Mouse (Mus musculus): ENCODE data around the gene Faim2.

The Faim2 gene

DNA sequence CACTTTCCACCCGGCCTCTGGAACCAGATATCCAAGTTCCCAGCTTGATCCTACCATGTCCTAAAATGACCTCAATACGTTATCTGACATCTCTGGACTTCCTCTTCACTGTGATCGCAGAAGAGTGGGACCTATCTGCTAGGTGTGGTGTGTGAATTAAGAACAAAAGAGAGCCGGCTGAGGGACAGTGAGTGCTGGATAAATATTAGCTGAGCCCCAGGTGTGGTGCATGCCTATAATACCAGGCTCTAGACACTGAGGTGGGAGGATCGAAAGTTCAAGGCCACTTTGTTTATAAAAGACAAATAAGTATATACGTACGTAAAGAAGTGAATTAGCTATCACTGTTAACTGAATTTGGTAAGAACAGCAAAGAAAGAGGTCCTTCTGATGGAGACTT, 18.1 kb downstream of the Faim2 start:
- DNase-seq (ENCODE audit: low read depth), result no peak

DNA sequence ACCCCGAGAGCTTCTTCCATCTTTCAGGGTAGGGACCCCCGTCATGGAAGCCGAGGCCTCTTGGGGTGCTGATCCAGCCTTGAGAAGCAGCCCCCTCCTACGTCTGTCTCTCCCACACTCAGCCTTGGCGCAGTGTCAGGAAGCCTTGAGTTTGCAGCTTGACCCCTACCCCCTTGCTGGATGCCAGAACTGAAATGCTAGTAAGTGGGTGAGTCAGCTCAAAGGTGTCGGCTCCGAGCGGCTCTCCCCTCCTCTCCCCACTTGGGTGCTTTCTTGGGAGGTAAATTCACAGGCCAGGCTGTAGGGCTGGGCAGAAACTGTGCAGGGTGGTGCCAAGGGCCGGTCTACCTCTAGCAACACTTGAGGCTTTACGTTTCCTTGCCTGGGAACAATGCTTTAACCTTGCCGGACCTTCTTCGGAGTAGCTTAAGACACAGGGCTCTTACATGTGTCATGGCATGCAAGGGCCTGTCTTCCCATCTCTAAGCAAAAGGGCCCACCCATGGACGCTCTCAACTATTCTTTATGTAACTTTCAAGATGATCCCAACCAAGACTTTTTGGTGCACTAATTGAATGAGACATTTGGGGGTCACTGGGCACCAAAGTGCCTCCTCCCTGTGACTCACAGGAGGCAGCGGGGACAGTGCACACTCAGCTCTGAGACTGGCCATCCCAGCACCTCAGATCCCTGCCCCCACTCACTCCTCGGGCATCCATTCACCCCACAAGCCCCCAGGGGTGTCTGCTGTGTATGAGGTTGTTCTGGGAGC, 22.5 kb downstream of the Faim2 start:
- DNase-seq (ENCODE audit: low read depth), result peak; percentile 39

DNA sequence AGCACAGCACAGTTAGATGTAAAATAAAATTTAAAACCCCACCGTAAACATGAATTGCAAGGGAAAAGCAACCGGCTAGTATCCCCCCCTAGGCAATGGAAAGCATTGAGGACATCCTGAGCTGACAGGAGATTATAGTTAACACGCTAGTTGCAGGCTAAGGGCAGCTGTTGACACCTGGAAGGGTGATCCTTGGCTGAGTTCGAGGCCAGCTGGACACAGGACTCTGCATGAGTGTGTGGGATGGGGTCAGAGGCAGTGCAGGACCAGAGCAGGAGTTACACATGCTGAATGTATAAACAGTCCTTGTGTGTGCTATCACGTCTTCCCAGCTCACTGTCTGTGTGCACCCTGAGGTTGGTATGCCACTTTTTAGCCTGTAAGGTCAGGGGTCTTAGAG, 24.7 kb downstream of the Faim2 start:
- no peak for DNase-seq (ENCODE audit: low read depth)

DNA sequence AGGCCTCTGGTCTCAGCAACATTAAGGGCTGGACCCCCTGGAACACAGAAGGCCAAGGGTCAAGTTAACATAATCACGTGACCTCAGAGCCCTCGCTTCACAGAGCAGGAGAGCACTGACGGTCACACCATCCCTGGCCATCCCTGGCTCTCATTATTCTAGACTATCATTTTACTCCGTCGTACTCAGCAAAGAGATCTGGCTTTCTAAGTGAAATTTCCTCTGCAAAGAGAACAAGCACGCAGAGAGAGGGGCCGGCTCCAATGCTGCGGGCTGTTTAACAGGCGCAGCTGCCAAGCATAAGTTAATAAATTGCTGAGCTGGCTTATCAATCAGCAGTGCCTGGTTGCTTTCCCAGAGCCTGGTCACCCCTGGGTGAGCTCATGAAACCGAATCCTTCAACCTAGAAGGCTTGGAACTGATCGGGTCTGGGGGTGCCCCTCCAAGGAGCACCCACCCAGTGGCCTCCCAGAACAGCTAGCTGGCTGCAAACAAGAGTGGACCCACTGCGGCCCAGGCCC, 25.6 kb downstream of the Faim2 start:
- DNase-seq (ENCODE audit: low read depth), result peak; percentile 31

DNA sequence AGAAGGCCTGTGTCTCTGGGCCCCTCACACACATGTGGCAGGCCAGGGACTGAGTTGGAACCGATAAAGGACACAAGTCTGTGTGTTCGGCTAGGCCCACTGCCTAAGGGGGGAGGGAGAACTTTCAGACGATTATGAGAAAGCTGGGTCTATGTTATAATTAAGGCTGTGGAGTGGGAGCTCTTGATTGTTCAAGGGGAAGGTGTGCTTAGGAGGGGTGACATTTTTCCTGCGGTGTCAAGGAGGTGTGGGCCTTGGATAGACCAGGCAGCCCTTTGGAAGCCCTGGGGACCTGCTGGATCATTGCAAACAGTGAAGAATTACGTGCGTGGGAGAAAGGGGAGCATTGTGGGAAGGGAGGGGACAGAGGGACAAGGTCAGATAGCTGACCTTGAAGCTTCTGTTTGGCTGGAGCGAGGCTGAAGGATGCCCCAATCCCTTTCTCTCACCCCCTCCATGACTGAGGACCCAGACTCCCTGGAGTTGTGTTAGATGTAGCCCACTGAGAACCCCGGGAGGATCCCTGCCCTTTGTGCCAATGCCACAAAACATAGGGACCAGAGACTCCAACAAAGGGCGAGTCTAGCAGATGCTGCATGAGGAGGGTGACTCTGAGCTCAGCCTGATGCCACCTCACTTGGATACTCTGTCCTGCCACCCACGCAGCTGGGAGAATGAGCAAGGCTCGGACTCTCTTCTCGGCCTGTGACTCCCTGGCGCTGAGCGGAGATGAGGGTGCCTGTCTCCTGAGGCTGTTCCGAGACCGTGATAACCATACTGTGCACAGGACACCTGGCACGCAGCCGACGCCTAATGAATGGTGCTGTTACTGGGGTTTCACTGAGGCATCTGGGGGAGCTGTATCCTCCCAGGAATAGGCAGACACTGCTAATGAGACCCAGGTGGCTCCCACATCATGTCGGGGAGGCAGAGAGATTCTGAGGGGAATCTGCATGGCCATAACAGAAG, 26.4 kb downstream of the Faim2 start:
- no peak for DNase-seq (ENCODE audit: low read depth)

DNA sequence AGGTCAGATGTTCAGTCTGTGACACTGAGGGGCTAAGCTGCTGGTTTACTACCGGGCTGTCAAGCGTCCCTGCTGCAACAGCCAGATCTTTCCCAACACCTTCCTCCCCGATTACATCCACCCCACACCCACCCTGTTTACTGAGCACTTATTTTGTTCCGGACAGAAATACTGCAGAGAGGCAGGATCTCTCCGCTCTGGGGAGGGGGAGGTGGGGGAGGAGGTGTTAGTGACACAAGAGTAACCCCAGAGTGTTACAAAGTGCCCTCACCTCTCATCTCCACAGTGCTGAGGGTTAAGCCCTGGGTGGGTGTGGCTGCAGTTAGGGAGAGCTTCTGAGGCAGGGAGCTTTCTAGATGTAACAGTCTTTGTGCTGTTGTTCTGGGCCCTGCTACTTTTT, 27.6 kb downstream of the Faim2 start:
- no peak for DNase-seq (ENCODE audit: low read depth)

DNA sequence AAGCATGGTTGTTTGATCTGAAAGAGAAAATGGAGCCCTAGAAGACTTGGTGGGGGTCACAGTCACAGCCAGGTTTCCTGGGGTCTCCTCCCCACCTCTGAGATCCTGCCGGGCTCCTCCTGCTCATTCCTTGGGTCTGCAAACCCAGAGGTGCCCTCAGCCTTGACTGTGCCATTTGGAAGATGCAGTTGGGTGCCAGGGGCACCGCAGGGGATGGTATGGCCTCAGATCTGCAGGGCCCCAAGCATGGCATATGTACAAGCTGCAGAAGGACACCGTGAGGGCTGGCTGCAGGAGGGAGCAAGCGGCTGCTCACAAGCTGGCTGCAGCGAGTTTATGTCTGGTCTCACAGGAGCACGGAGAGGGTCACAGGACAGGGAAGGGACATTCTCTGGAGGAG, 28.2 kb downstream of the Faim2 start:
- no peak for DNase-seq (ENCODE audit: low read depth)

DNA sequence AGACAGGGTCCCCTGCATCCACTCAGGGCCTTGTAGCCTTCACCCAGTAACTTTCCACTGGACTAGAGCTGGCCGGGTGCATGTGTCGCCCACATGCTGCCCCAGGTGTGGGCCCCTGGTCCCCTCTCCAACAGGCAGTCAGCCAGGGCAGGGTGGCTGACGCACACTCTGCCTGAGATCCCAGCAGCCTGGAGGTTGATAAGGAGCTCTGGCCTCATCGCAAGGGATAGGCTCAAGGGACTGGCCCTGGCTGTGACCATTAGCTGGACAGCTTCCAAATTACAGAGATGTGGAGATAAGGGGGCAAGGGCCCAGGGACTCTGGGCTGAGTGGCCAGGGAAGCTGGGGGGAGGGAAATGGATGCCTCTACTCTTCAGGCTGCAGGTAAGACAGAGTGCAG, 29.2 kb downstream of the Faim2 start:
- no peak for DNase-seq (ENCODE audit: low read depth)

DNA sequence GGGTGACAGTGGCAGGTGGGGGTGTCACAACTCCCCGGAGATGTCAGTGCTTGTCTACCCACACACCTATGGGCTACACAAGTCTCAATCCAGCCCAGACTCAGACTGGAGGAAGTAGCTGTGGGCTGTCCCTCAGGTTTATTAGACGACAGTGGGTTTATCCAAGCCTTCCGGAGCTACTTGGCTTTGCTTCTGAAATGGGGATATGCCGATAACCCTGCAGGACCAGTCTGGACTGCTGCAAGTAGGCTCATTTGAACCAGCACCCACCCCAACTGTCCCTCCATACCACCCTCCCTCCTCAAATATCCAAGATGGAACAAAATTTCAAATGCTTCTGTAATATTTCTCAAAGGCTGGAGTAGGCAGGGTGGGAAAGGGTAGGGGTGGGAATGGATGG, 29.6 kb downstream of the Faim2 start:
- no peak for DNase-seq (ENCODE audit: low read depth)

DNA sequence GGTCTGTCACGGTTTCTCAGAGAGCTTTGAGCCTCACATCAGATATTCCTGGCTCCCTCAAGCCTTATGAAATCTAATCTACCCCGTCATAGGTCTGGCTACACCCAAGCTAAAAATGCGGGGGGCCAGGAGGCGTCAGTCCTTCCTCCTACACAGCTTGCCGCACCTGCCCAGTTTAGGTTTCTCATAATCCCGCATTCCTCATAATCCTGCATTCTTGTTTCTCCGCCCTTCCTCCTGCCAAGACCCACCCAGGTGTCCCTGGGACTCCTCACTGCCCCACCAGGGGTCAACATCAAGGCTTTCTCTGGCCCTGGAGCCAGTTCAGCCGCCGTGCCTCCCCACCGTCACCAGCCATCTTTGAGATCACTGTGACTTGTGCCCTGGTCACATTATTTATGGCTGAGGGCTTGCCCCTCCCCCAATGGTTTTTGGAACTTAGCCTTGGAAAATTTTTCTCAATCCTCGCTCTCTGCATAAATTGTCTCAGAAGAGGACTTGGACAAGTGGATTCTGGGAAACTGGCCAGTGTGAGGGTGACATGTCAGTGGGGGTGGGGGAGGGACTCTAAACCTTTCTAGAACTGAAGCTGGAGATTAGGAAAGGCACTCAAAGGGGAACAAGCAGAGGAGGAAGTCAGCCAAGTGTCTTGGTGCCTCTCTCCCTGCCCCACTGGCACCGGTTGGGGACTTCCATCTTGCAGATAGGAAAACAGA, 30.3 kb downstream of the Faim2 start:
- DNase-seq (ENCODE audit: low read depth), result peak; percentile 44

DNA sequence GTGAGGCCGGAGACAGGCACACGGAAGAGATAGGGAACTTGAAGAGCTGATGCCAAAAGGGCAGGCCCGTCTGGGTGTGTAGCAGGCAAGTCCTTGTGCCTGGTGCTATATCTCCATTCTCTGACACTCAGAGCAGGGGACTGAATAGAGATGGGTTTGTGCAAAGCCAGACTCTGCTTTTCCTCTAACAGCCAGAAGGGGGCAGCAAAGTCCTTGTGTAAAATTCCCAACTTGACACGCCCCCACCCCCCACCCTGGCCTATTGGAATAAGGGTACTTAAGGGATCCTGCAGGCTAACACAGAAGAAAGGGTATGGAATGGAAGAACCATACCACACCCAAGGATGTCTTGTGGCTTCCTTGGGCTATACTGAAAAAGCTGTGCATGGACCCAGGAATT, 30.9 kb downstream of the Faim2 start:
- DNase-seq (ENCODE audit: low read depth), result peak; percentile 36

DNA sequence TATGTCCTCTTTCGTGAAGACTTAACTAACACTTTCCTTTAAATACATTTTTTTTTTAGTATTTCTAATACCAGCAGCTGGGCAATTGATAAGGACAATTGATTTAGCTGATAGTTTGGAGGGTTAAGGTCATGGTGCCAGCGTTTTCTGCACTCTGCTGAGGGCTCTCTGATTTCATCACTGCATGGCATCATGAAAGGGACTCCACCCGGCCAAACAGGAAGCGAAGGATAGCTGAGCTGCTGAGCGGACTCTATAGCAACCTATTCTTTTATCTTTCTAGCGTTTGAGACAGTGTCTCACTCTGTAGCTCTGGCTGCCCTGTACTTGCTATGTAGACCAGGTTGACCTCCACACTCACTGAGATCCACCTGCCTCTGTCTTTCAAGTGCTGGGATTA, 43.2 kb downstream of the Faim2 start:
- DNase-seq (ENCODE audit: low read depth), result no peak

DNA sequence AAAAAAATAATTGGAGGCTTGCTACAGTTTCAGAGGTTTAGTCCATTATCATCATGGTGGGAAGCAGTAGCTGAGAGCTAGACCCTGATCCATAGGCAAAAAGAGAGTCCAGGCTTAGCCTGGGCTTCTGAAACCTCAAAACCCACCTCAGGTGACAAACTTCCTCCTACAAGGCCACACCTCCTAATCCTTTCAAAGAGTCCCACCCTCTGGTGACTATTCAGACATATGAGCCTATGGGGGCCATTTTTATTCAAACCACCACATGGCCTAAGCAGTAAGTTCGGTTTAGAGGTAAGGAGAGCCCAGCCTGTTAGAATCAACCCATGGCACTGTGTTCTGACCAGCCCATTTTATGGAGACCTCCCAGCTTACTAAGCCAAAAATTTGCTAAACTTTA, 52.2 kb downstream of the Faim2 start:
- DNase-seq (ENCODE audit: low read depth), result no peak

DNA sequence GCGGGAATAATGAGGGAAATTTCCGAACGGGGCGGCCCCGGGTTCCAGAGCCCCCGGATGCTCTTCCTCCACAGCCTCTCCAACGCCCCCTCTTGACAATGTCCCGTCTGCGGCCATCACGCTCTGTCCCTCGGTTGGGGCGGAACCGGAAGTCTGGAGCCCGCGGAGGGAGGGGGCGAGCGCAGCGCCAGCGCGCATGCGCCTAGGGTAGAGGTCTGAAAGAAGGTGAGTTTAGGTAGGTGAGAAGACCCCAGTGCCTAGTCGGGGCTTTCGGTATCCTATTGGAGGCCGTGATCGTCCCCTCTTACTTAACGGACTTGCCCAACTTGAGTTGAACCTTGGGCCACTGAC, 53.4 kb downstream of the Faim2 start, which contains the start of gene Bcdin3d:
Gene Bcdin3d, minus strand, starts transcription at position 155 of the 351 bp plus-strand sequence.
- DNase-seq (ENCODE audit: low read depth), result no peak

DNA sequence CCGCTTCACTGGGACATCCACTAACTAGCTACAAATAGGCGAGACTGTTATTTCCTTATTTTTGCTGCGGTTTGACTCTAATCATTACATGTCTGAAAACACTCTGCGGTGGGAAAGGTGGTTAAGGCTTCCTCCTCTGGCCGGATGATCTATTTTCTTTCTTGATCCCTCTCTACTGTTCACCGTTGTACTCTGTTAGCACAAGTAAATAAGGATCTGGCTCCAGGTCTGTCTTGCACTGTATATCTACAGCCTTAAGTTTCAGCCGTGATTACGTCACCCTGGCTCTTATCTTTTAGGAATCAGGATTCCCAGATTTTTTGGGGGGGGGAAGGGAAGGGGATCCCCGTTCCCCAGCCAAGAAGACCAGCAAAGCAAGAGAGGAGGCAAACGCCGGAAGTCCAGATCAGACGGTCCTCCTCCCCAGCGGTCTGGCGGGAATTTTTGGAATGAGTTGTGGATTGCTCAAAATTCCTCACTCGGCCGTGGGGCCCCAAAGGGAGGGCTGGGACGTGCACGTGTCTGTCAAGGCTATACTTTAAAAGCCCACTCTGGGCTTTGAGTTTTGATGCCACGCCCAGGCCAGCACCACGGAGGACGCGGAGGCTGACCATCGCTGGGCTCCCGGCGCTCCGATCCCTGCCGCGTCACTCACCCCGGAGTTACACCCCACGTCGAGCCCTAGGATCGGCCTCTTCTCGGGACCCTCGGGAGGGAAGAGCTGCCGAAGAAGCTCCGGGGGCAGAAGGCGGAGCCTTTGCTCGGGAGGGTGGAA, 54.0 kb downstream of the Faim2 start:
- DNase-seq (ENCODE audit: low read depth), result peak; percentile 64

DNA sequence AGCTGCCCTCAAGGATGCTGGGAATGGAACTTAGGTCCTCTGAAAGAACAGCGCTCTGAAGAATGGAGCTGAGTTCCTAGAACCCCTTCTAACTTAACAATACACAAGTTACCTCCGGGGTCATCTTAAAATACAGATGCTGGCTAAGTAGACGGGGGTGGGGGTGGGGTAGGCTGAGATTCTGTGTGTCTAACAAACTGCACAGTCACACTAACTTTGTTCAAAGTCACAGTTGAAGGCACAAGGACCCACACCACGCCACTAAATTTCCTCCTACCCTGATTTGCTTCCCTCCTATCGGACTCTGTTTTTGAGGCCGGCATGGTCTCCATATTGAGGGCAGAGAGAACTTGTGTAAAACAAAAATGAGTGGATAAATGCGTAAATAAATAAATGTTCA, 55.0 kb downstream of the Faim2 start:
- DNase-seq (ENCODE audit: low read depth), result no peak

DNA sequence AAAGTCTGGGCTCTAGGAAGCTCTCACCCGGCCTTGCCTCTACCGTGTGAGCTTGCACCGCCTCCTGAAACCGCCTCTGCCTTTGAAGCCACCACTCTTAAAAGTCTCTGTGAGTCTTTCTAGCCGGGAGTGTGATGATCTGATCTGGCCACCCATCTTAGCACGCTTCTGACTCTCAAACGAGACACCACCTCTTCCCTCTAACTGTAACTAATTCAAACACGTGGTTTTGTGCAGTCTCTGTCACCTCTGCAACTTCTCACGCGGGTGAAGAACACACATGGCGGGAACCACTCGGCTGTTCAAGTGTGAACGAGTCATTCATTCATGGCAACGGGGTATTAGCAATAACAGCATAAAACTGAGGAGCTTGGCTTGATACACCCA, 56.3 kb downstream of the Faim2 start:
- no peak for DNase-seq (ENCODE audit: low read depth)

DNA sequence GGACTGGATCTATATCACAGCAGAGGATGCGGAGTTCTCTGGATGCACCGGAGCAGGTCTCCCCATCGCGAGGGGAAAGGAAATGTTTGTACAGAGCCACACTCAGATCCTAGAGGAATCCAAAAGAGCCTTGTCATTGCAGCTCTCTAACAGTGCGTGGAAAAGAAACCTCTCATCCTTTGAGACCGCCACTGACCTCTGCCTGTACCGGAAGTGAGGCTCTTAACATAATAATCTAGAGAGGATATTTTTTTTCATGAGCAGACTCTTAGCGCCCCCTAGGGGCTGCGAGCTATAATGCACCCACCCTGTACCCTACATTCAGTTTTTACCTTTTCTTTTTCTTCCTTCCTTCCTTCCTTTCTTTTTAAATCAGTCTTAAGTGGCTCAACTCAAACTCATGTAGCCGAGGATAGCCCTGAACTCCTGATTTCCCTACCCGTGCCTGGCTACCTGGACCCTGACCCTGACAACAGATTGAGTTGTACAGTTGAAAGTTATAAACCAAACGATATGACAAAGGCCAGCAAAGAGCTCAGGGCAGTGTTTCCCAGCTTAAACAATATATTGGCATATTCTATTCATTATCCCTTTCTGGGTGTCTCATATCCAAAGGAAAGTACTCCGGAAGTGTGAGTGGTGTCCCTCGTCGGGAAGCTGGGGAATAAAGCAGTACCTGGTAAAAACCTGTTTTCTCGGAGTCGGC, 56.8 kb downstream of the Faim2 start:
- DNase-seq (ENCODE audit: low read depth), result no peak

DNA sequence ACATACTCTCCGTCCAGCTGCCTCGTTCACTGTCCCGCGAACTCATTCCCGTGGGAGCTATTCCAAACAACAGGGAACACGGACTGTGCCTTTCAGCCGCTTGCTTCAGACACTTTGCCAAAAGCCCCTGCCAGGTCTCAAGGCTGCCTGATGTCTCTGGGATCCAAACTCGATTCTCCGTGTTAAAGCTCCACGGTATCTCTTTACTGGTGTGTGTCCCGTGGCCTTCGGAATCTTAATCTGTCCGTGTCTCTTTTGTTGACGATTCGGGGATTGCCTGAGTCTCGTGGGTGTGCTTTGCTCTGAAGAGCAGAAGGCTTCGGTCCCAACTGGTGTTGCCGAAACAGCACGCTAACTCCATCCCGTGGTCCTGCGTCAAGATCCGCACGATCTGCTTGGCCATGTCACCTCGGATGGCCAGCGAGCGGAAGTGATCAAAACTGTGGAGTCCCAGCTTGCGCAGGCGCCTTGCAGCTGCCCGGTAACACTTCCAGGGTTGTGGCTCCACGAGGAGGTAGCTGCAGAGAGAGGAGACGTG, 57.7 kb downstream of the Faim2 start:
- no peak for DNase-seq (ENCODE audit: low read depth)

DNA sequence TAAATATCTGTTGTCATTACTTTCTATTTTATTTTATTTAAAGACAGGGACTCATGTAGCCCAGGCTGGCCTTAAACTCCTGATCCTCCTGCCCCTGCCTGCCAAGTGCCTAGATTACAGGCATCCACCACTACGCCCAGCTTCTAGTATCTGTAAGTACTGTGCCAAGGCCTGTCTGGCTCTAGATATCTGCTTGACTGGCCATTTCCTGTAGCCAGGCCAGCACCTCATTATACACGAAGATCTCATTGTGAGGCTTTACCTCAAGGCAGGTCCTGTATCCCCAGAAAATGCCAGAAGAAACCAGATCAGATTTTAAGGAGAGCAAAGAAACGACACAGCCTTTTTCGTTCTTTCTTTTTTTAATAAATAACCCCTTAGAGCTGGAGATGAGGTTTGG, 58.2 kb downstream of the Faim2 start:
- no peak for DNase-seq (ENCODE audit: low read depth)

DNA sequence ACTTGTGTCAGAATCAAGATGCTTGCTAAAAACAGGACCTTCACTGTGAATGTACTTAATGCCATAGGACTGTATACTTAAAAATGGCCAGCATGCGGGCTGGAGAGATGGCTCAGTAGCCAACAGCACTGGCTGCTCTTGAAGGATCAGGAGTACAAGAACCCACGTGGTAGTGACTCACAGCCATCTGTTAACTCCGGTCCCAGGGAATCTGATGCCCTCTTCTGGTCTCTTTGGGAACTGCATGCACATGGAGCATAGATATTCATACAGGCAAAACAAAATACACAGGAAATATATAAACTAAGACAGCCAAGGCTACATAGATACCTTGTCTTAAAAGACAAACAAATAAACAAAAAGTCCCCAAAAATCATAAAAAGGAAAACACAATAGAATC, 58.9 kb downstream of the Faim2 start:
- peak; percentile 76 for DNase-seq (ENCODE audit: low read depth)
